8 mouse cellular contexts compared by ENCODE assay signal in genomic region chr7:55986526-55987214, GRCm38 (mm10). TPM values are rescaled to one million over a fixed set of nuclear protein-coding genes. Genes with fewer than 3 reads are reported as not detected.
A peak's percentile ranks its signal among the peaks of the same experiment; 100 is the strongest.
DNase-seq lines count a peak whose midpoint lies in the region; ATAC-seq and TF ChIP-seq lines count a peak whose summit lies in the region.

No protein-coding gene starts in this region.

- H3K27me3 ChIP-seq in CH12.LX (replicated peaks), result no peaks in the 10 kb centered on the region
- H3K27me3 ChIP-seq in forebrain, embryonic 13.5 days, result no peaks in the 10 kb centered on the region
- no peaks in the 10 kb centered on the region for H3K27me3 ChIP-seq in heart, postnatal 0 days (ENCODE audit: control insufficient read depth, insufficient read depth, low read length)
- H3K27me3 ChIP-seq in liver, postnatal 0 days (ENCODE audit: insufficient read depth, low read length), result no peaks in the 10 kb centered on the region
- H3K27me3 ChIP-seq in neural tube, embryonic 14.5 days (ENCODE audit: control insufficient read depth, insufficient read depth, low read length), result no peaks in the 10 kb centered on the region
- no peaks in the 10 kb centered on the region for H3K27me3 ChIP-seq in thymus, adult 2 months (ENCODE audit: control insufficient read depth, insufficient read depth, low read length)

- DNase-seq in CH12.LX (ENCODE audit: extremely low read depth), result peak; percentile 87
- DNase-seq in c-Kit-positive CD71-positive TER-119-negative erythroid progenitor cells, embryonic 14.5 days (ENCODE audit: low read depth), result peak; percentile 63
- DNase-seq in heart, postnatal 0 days (ENCODE audit: low spot score), result peak; percentile 54
- peak; percentile 75 to 92 for DNase-seq in kidney, postnatal 36 days
- DNase-seq in liver, postnatal 0 days, result peak; percentile 87
- peak; percentile 71 for DNase-seq in thymus, adult 2 months

- TF ChIP-seq EP300 in CH12.LX (IDR thresholded peaks at IDR 0.05; ENCODE audit: low read length), result peak; percentile 73
- TF ChIP-seq EP300 in heart, postnatal 0 days (IDR thresholded peaks at IDR 0.05; ENCODE audit: low read depth), result no peak
- TF ChIP-seq EP300 in liver, postnatal 0 days (IDR thresholded peaks at IDR 0.05; ENCODE audit: low read depth), result no peak

- H3K4me3 ChIP-seq in CH12.LX (replicated peaks in 1 of 3; ENCODE audit: low read depth in 2 of 3, low read length in 2 of 3, poor library complexity in 1 of 3), result no peak overlapping the region
- H3K4me3 ChIP-seq in forebrain, embryonic 13.5 days, result no peak overlapping the region
- H3K4me3 ChIP-seq in heart, postnatal 0 days (ENCODE audit: low read depth, low read length), result no peak overlapping the region
- no peak overlapping the region for H3K4me3 ChIP-seq in liver, postnatal 0 days (ENCODE audit: low read depth, low read length)
- H3K4me3 ChIP-seq in neural tube, embryonic 14.5 days (ENCODE audit: low read depth, low read length), result no peak overlapping the region
- H3K4me3 ChIP-seq in thymus, adult 2 months (ENCODE audit: control insufficient read depth, insufficient read depth, low read length), result no peak overlapping the region

- peaks cover 9 to 21% of the 10 kb centered on the region in 2 experiments; a peak in 3 of 4 replicates for H3K4me1 ChIP-seq in CH12.LX (ENCODE audit: control insufficient read depth in 1 of 2, insufficient read depth in 2 of 2)
- H3K4me1 ChIP-seq in forebrain, embryonic 13.5 days, result no peaks in the 10 kb centered on the region
- H3K4me1 ChIP-seq in heart, postnatal 0 days (ENCODE audit: control insufficient read depth, insufficient read depth), result no peaks in the 10 kb centered on the region
- H3K4me1 ChIP-seq in liver, postnatal 0 days (ENCODE audit: insufficient read depth), result peaks cover 9% of the 10 kb centered on the region; the same call in 1 of the 2 replicates
- no peaks in the 10 kb centered on the region for H3K4me1 ChIP-seq in neural tube, embryonic 14.5 days (ENCODE audit: control insufficient read depth, insufficient read depth, low read length)
- no peaks in the 10 kb centered on the region for H3K4me1 ChIP-seq in thymus, adult 2 months (replicated peaks; ENCODE audit: control insufficient read depth, insufficient read depth, low read length)

- in situ Hi-C loops in CH12.LX (cut with MboI; ENCODE audit: low pct_ligation_motif_present, low pct_unique_long_range_greater_than_20kb, low sequenced_read_pairs), result loop anchor here (10.0 kb wide), 1 partner anchor 58 kb away; no protein-coding TSS in a partner anchor

- dilution Hi-C loops in CH12.LX (cut with MboI; ENCODE audit: extremely low pct_ligation_motif_present, extremely low pct_unique_long_range_greater_than_20kb, low sequenced_read_pairs), result no loop called here

- TF ChIP-seq CTCF in CH12.LX (conservative IDR thresholded peaks at IDR 0.05 in 1 of 2, IDR thresholded peaks at IDR 0.05 in 1 of 2; ENCODE audit: low read depth in 2 of 2, low read length in 2 of 2), result peak; percentile 31 to 76; a peak in 3 of 4 replicates
- TF ChIP-seq CTCF in heart, postnatal 0 days (IDR thresholded peaks at IDR 0.05; ENCODE audit: low read depth), result peak; percentile 62
- TF ChIP-seq CTCF in liver, postnatal 0 days (IDR thresholded peaks at IDR 0.05; ENCODE audit: low read depth), result peak; percentile 83
- peak; percentile 56; the same call in 1 of the 2 replicates for TF ChIP-seq CTCF in thymus, adult 2 months (IDR thresholded peaks at IDR 0.05; ENCODE audit: borderline replicate concordance, control insufficient read depth, extremely low read depth, insufficient read depth, low read length, poor library complexity)

- no peaks in the 10 kb centered on the region for H3K36me3 ChIP-seq in CH12.LX (replicated peaks in 1 of 2; ENCODE audit: control insufficient read depth in 1 of 2, insufficient read depth in 1 of 2, low read length in 1 of 2)
- peaks cover 11% of the 10 kb centered on the region; the same call in 1 of the 2 replicates for H3K36me3 ChIP-seq in forebrain, embryonic 13.5 days (ENCODE audit: poor library complexity, severe bottlenecking)
- H3K36me3 ChIP-seq in heart, postnatal 0 days (replicated peaks; ENCODE audit: control insufficient read depth, insufficient read depth, low read length), result no peaks in the 10 kb centered on the region
- peaks cover 4% of the 10 kb centered on the region; the same call in 1 of the 2 replicates for H3K36me3 ChIP-seq in liver, postnatal 0 days (replicated peaks; ENCODE audit: insufficient read depth, low read length)
- 0 out of 2 replicates have a peak, but pooled peaks cover 3% of the 10 kb centered on the region for H3K36me3 ChIP-seq in neural tube, embryonic 14.5 days (ENCODE audit: control insufficient read depth, insufficient read depth, low read length)
- H3K36me3 ChIP-seq in thymus, adult 2 months (ENCODE audit: control insufficient read depth, insufficient read depth, low read length), result no peaks in the 10 kb centered on the region

- peak overlapping the region; percentile 56 for H3K9ac ChIP-seq in CH12.LX (ENCODE audit: insufficient read depth, low read depth)
- no peak overlapping the region; the same call in 1 of the 2 replicates for H3K9ac ChIP-seq in forebrain, embryonic 13.5 days
- no peak overlapping the region for H3K9ac ChIP-seq in heart, postnatal 0 days (replicated peaks; ENCODE audit: low read depth, low read length)
- no peak overlapping the region for H3K9ac ChIP-seq in liver, postnatal 0 days (replicated peaks)
- H3K9ac ChIP-seq in neural tube, embryonic 14.5 days (replicated peaks; ENCODE audit: low read depth, low read length), result no peak overlapping the region

- peak overlapping the region; percentile 74 for H3K4me2 ChIP-seq in CH12.LX (ENCODE audit: insufficient read depth, low read depth, poor library complexity, severe bottlenecking)
- H3K4me2 ChIP-seq in forebrain, embryonic 13.5 days, result peak overlapping the region; percentile 28; the same call in 1 of the 2 replicates
- H3K4me2 ChIP-seq in heart, postnatal 0 days (ENCODE audit: low read depth, low read length), result peak overlapping the region; percentile 40; the same call in 1 of the 2 replicates
- H3K4me2 ChIP-seq in liver, postnatal 0 days (ENCODE audit: low read depth, low read length), result peak overlapping the region; percentile 44; the same call in 1 of the 2 replicates
- H3K4me2 ChIP-seq in neural tube, embryonic 14.5 days (ENCODE audit: low read depth, low read length), result peak overlapping the region; percentile 29; the same call in 1 of the 2 replicates

- no peak overlapping the region for H3K27ac ChIP-seq in CH12.LX (ENCODE audit: insufficient read depth, low read depth)
- no peak overlapping the region for H3K27ac ChIP-seq in forebrain, embryonic 13.5 days
- H3K27ac ChIP-seq in heart, postnatal 0 days (ENCODE audit: low read depth), result no peak overlapping the region
- H3K27ac ChIP-seq in liver, postnatal 0 days (ENCODE audit: low read depth), result no peak overlapping the region
- H3K27ac ChIP-seq in neural tube, embryonic 14.5 days (ENCODE audit: low read depth, low read length), result no peak overlapping the region
- no peak overlapping the region for H3K27ac ChIP-seq in thymus, adult 2 months (ENCODE audit: control insufficient read depth, insufficient read depth, low read length)

- 38% methylated on average over 13 of the region's 13 CpGs for WGBS in forebrain, embryonic 13.5 days
- WGBS in heart, postnatal 0 days, result 31% methylated on average over 13 of the region's 13 CpGs
- 25% methylated on average over 13 of the region's 13 CpGs for WGBS in liver, postnatal 0 days (ENCODE audit: insufficient replicate concordance)
- WGBS in neural tube, embryonic 14.5 days, result 32% methylated on average over 13 of the region's 13 CpGs
- WGBS in thymus, adult 2 months, result 25% methylated on average over 13 of the region's 13 CpGs

- TF ChIP-seq RAD21 in CH12.LX (IDR thresholded peaks at IDR 0.05; ENCODE audit: low read depth, low read length), result peak; percentile 72

- no peaks in the 10 kb centered on the region for H3K9me3 ChIP-seq in CH12.LX (replicated peaks; ENCODE audit: low read length)
- H3K9me3 ChIP-seq in forebrain, embryonic 13.5 days (replicated peaks), result no peaks in the 10 kb centered on the region
- no peaks in the 10 kb centered on the region for H3K9me3 ChIP-seq in heart, postnatal 0 days (replicated peaks; ENCODE audit: control insufficient read depth, low read length)
- no peaks in the 10 kb centered on the region for H3K9me3 ChIP-seq in liver, postnatal 0 days (ENCODE audit: low read length)
- no peaks in the 10 kb centered on the region for H3K9me3 ChIP-seq in neural tube, embryonic 14.5 days (ENCODE audit: control insufficient read depth, low read length)

- TF ChIP-seq POLR2A in CH12.LX (IDR thresholded peaks at IDR 0.05; ENCODE audit: low read depth, low read length), result no peak
- no peak for TF ChIP-seq POLR2A in thymus, adult 2 months (IDR thresholded peaks at IDR 0.05; ENCODE audit: control insufficient read depth, extremely low read depth, insufficient read depth, low read length, poor library complexity)

- H3K79me2 ChIP-seq in CH12.LX (replicated peaks; ENCODE audit: control insufficient read depth, extremely low read depth, insufficient read depth, poor library complexity, severe bottlenecking), result no peaks in the 10 kb centered on the region

- ATAC-seq in forebrain, embryonic 13.5 days, result peak; percentile 79
- ATAC-seq in heart, postnatal 0 days (ENCODE audit: insufficient read depth, low read depth), result peak; percentile 51; the same call in 1 of the 2 replicates
- peak; percentile 77 for ATAC-seq in liver, postnatal 0 days
- ATAC-seq in neural tube, embryonic 14.5 days (ENCODE audit: low read depth), result peak; percentile 89

RNA-seq across cellular contexts. Expression of gene Nipa2, which starts 24.4 kb away (rescaled TPM):
- total RNA-seq in CH12.LX (2012; rRNA removed) (24.4 and 34.0 TPM in 2 replicates), CH12.LX (2014; rRNA removed) (50.4 and 61.4 TPM in 2 replicates)
- polyA plus RNA-seq in CH12.LX (2012; ENCODE audit: insufficient read length, low read depth), result 44.0 and 45.2 TPM in 2 replicates
- polyA plus RNA-seq in forebrain, embryonic 13.5 days (2015; fragmentation: Nextera tagmentation; extraction: Ambion mirVana), result 39.3 and 41.9 TPM in 2 replicates
- 28.9 and 40.0 TPM in 2 replicates for total RNA-seq in heart, postnatal 0 days (2014; rRNA removed; ENCODE audit: low replicate concordance)
- polyA plus RNA-seq in heart, postnatal 0 days (2015; fragmentation: Nextera tagmentation; extraction: Ambion mirVana), result 30.4 and 32.2 TPM in 2 replicates
- polyA plus RNA-seq in liver, postnatal 0 days (2015; fragmentation: Nextera tagmentation; extraction: Ambion mirVana), result 22.7 and 23.9 TPM in 2 replicates
- polyA plus RNA-seq in neural tube, embryonic 14.5 days (2014; fragmentation: Nextera tagmentation; extraction: Ambion mirVana), result 38.5 and 47.9 TPM in 2 replicates
- polyA plus RNA-seq in thymus, adult 2 months (2012; rRNA removed), result 18.1 and 23.0 TPM in 2 replicates

RNA-seq across cellular contexts. Expression of gene Nipa1, which starts 33.1 kb away (rescaled TPM):
- total RNA-seq in CH12.LX (2012; rRNA removed) (0.25 and 0.38 TPM in 2 replicates), CH12.LX (2014; rRNA removed) (0.86 and 1.0 TPM in 2 replicates)
- polyA plus RNA-seq in CH12.LX (2012; ENCODE audit: insufficient read length, low read depth), result 0.96 and 1.3 TPM in 2 replicates
- 14.8 and 15.8 TPM in 2 replicates for polyA plus RNA-seq in forebrain, embryonic 13.5 days (2015; fragmentation: Nextera tagmentation; extraction: Ambion mirVana)
- total RNA-seq in heart, postnatal 0 days (2014; rRNA removed; ENCODE audit: low replicate concordance), result 1.5 and 2.5 TPM in 2 replicates
- polyA plus RNA-seq in heart, postnatal 0 days (2015; fragmentation: Nextera tagmentation; extraction: Ambion mirVana), result 3.0 and 3.1 TPM in 2 replicates
- polyA plus RNA-seq in liver, postnatal 0 days (2015; fragmentation: Nextera tagmentation; extraction: Ambion mirVana), result 3.8 and 4.5 TPM in 2 replicates
- 23.6 and 23.9 TPM in 2 replicates for polyA plus RNA-seq in neural tube, embryonic 14.5 days (2014; fragmentation: Nextera tagmentation; extraction: Ambion mirVana)
- 0.74 and 0.80 TPM in 2 replicates for polyA plus RNA-seq in thymus, adult 2 months (2012; rRNA removed)
